Mouse (Mus musculus) spleen, postnatal 0 days (tissue): ENCODE data around the gene Timm50. TPM values are rescaled to one million over a fixed set of nuclear protein-coding genes. Genes with fewer than 3 reads are reported as not detected.

ENCODE experiments used
- polyA plus RNA-seq: library from polyadenylated mRNA; unstranded; fragments of >200 nt; fragmentation: Nextera tagmentation; extraction: Ambion mirVana; gene quantifications from 2 replicates; pipeline ENCODE4 v1.2.1, GENCODE M21; 2015

Gene Timm50
- 85.5 and 94.2 TPM in 2 replicates for polyA plus RNA-seq

GRCm38 (mm10) chr7:28311926-28312543 lies at the start of gene Timm50:
Gene Timm50, minus strand, starts transcription at chr7:28312072.

GRCm38 (mm10) chr7:28350155-28350883 lies 38.4 kb upstream of the Timm50 start, which contains the start of gene Rps16:
Gene Rps16, plus strand, starts transcription at chr7:28350652.

GRCm38 (mm10) chr7:28338108-28338998 lies 26.5 kb upstream of the Timm50 start, which contains the start of gene Supt5:
Gene Supt5, minus strand, starts transcription at chr7:28338746.

GRCm38 (mm10) chr7:28301616-28302433 lies 10.0 kb downstream of the Timm50 start, which contains the start of gene Dll3:
Gene Dll3, minus strand, starts transcription at chr7:28302238.

GRCm38 (mm10) chr7:28290638-28291590 lies 21.0 kb downstream of the Timm50 start, which contains the start of gene Selenov:
Gene Selenov, minus strand, starts transcription at chr7:28291186.

GRCm38 (mm10) chr7:28277615-28278278 lies 34.1 kb downstream of the Timm50 start, which contains the start of gene Eid2b:
Gene Eid2b, plus strand, starts transcription at chr7:28277739.

GRCm38 (mm10) chr7:28267129-28268041 lies 44.5 kb downstream of the Timm50 start, which contains the start of gene Eid2:
Gene Eid2, plus strand, starts transcription at chr7:28267881.

Other genes starting within 250 kb of the Timm50 start
- gene Fcgbp, start 240.8 kb downstream of the Timm50 start, polyA plus RNA-seq = 0.07 and 0.08 TPM in 2 replicates
- 0.02 TPM in 1 of 2 replicates, not detected in the other for gene 9530053A07Rik, start 182.6 kb downstream of the Timm50 start, polyA plus RNA-seq
- gene Fbl, start 142.4 kb downstream of the Timm50 start, polyA plus RNA-seq = 115 and 124 TPM in 2 replicates
- gene Dyrk1b, start 132.6 kb downstream of the Timm50 start, polyA plus RNA-seq = 4.2 and 4.5 TPM in 2 replicates
- gene Eid2, start 44.2 kb downstream of the Timm50 start, polyA plus RNA-seq = 1.2 and 1.5 TPM in 2 replicates
- 4.4 and 5.9 TPM in 2 replicates for gene Eid2b, start 34.3 kb downstream of the Timm50 start, polyA plus RNA-seq
- 0.15 TPM in 1 of 2 replicates, not detected in the other for gene Selenov, start 20.9 kb downstream of the Timm50 start, polyA plus RNA-seq
- not detected in 2 replicates for gene Dll3, start 9.8 kb downstream of the Timm50 start, polyA plus RNA-seq
- 30.5 and 35.4 TPM in 2 replicates for gene Supt5, start 26.7 kb upstream of the Timm50 start, polyA plus RNA-seq
- 1,177 and 1,190 TPM in 2 replicates for gene Rps16, start 38.6 kb upstream of the Timm50 start, polyA plus RNA-seq
- gene Plekhg2, start 60.5 kb upstream of the Timm50 start, polyA plus RNA-seq = 18.9 and 22.0 TPM in 2 replicates
- gene Zfp36, start 68.2 kb upstream of the Timm50 start, polyA plus RNA-seq = 14.2 and 15.8 TPM in 2 replicates
- 21.9 and 23.0 TPM in 2 replicates for gene Med29, start 80.6 kb upstream of the Timm50 start, polyA plus RNA-seq
- 31.6 and 33.8 TPM in 2 replicates for gene Paf1, start 80.9 kb upstream of the Timm50 start, polyA plus RNA-seq
- 149 and 179 TPM in 2 replicates for gene Gmfg, start 125.4 kb upstream of the Timm50 start, polyA plus RNA-seq
- 0.42 and 0.49 TPM in 2 replicates for gene Lrfn1, start 139.9 kb upstream of the Timm50 start, polyA plus RNA-seq
- gene Ifnl2, start 198.4 kb upstream of the Timm50 start, polyA plus RNA-seq = not detected in 2 replicates
- not detected in 2 replicates for gene Ifnl3, start 210.8 kb upstream of the Timm50 start, polyA plus RNA-seq
- gene Sycn, start 228.8 kb upstream of the Timm50 start, polyA plus RNA-seq = 25.7 and 72.8 TPM in 2 replicates
- gene Nccrp1, start 235.2 kb upstream of the Timm50 start, polyA plus RNA-seq = not detected in 2 replicates